Mouse (Mus musculus) midbrain, embryonic 16.5 days (tissue): ENCODE data around the gene Them7. TPM values are rescaled to one million over a fixed set of nuclear protein-coding genes. Genes with fewer than 3 reads are reported as not detected.

Source experiments
- ATAC-seq: fragments of 200-750 bp; cut with Nextera tagmentation; 2 replicates; pipeline ENCODE4 v1.8.0; 2017; ENCODE audit warnings: moderate TSS enrichment
- H3K27ac ChIP-seq: fragments of 300-500 bp; sonication (generic); 2 replicates; pipeline ENCODE4 v1.5.1; 2014; ENCODE audit warnings: mild to moderate bottlenecking, low read length, mixed read lengths
- H3K27me3 ChIP-seq: fragments of 300-500 bp; sonication (generic); 2 replicates; pipeline ENCODE4 v1.6.1; 2014; ENCODE audit warnings: low read depth, low read length, mixed read lengths; ENCODE audit not compliant: control insufficient read depth, insufficient read depth
- H3K36me3 ChIP-seq: fragments of 300-500 bp; sonication (generic); 2 replicates; pipeline ENCODE4 v1.6.1; 2014; ENCODE audit warnings: mild to moderate bottlenecking, low read length, moderate library complexity, mixed read lengths; ENCODE audit not compliant: control insufficient read depth, insufficient read depth
- H3K4me1 ChIP-seq: fragments of 300-500 bp; sonication (generic); 2 replicates; pipeline ENCODE4 v1.6.1; 2014; ENCODE audit warnings: mild to moderate bottlenecking, low read length, mixed read lengths; ENCODE audit not compliant: control insufficient read depth, insufficient read depth
- H3K4me2 ChIP-seq: fragments of 300-500 bp; sonication (generic); 2 replicates; pipeline ENCODE4 v1.6.1; 2014; ENCODE audit warnings: mild to moderate bottlenecking, low read length, mixed read lengths
- H3K4me3 ChIP-seq: fragments of 300-500 bp; sonication (generic); 2 replicates; pipeline ENCODE4 v1.5.1; 2014; ENCODE audit warnings: low read depth, mild to moderate bottlenecking, low read length, moderate library complexity, mixed read lengths
- H3K9ac ChIP-seq: fragments of 300-500 bp; sonication (generic); 2 replicates; pipeline ENCODE4 v1.6.1; 2014; ENCODE audit warnings: low read depth, low read length, mixed read lengths
- H3K9me3 ChIP-seq: fragments of 300-500 bp; sonication (generic); replicated peaks from 2 replicates; pipeline ENCODE4 v1.6.1; 2014; ENCODE audit warnings: mild to moderate bottlenecking, low read length, mixed read lengths; ENCODE audit not compliant: control insufficient read depth, poor library complexity, severe bottlenecking
- WGBS: fragments of 180-500 bp; shearing (Covaris S2); extraction: QIAGEN DNeasy Blood & Tissue Kit; methylation state at CpG from one replicate; pipeline ENCODE4 v1.1.7; 2014; 5-methylcytosine and 5-hydroxymethylcytosine counted together
- polyA plus RNA-seq: library from polyadenylated mRNA; unstranded; fragments of >200 nt; fragmentation: Nextera tagmentation; extraction: Ambion mirVana; gene quantifications from 2 replicates; pipeline ENCODE4 v1.2.1, GENCODE M21; 2015

Gene Them7
- polyA plus RNA-seq, 1 experiment from 2014 or later: not detected

- Histone ChIP-seq H3K27ac (no peak overlapping the region), H3K9me3 (no peaks in the 10 kb centered on the region), H3K9ac (no peak overlapping the region), H3K4me2 (no peak overlapping the region), H3K27me3 (peaks cover 18% of the 10 kb centered on the region), H3K36me3 (no peaks in the 10 kb centered on the region), H3K4me3 (no peak overlapping the region), H3K4me1 (peaks cover 3% of the 10 kb centered on the region; the same call in 1 of the 2 replicates)
- 87% methylated on average over 2 of the region's 2 CpGs for WGBS
- no peak for ATAC-seq
These were observed 4.3 kb downstream of the Them7 start for GRCm38 (mm10) chr2:105228416-105228815.

- Histone ChIP-seq H3K4me1 (no peaks in the 10 kb centered on the region), H3K9me3 (no peaks in the 10 kb centered on the region), H3K4me3 (no peak overlapping the region), H3K36me3 (no peaks in the 10 kb centered on the region), H3K27ac (no peak overlapping the region), H3K27me3 (peaks cover 10% of the 10 kb centered on the region), H3K4me2 (no peak overlapping the region), H3K9ac (no peak overlapping the region)
- peak; percentile 84 for ATAC-seq
- WGBS: 3% methylated on average over 1 of the region's 1 CpGs
These were observed 6.2 kb downstream of the Them7 start for GRCm38 (mm10) chr2:105230333-105230732.

GRCm38 (mm10) chr2:105232386-105232785 is 8.3 kb downstream of the Them7 start:
- H3K9me3 ChIP-seq: no peaks in the 10 kb centered on the region
- H3K4me2 ChIP-seq: no peak overlapping the region
- H3K9ac ChIP-seq: no peak overlapping the region
- no peak overlapping the region for H3K27ac ChIP-seq
- H3K4me1 ChIP-seq: no peaks in the 10 kb centered on the region
- no peak for ATAC-seq
- no peak overlapping the region for H3K4me3 ChIP-seq
- 76% methylated on average over 4 of the region's 4 CpGs for WGBS
- no peaks in the 10 kb centered on the region for H3K36me3 ChIP-seq
- no peaks in the 10 kb centered on the region; the same call in 1 of the 2 replicates for H3K27me3 ChIP-seq

- no peak for ATAC-seq
- WGBS: 81% methylated on average over 6 of the region's 6 CpGs
- Histone ChIP-seq H3K9ac (no peak overlapping the region), H3K9me3 (no peaks in the 10 kb centered on the region), H3K27ac (no peak overlapping the region), H3K4me2 (no peak overlapping the region), H3K36me3 (no peaks in the 10 kb centered on the region), H3K4me3 (no peak overlapping the region), H3K27me3 (no peaks in the 10 kb centered on the region; the same call in 1 of the 2 replicates), H3K4me1 (no peaks in the 10 kb centered on the region)
These were observed 10.2 kb downstream of the Them7 start for GRCm38 (mm10) chr2:105234278-105234677.

- Histone ChIP-seq H3K4me2 (no peak overlapping the region), H3K4me1 (no peaks in the 10 kb centered on the region), H3K9ac (no peak overlapping the region), H3K4me3 (no peak overlapping the region), H3K27ac (no peak overlapping the region), H3K36me3 (no peaks in the 10 kb centered on the region), H3K9me3 (no peaks in the 10 kb centered on the region), H3K27me3 (no peaks in the 10 kb centered on the region; the same call in 1 of the 2 replicates)
- 56% methylated on average over 12 of the region's 12 CpGs for WGBS
- no peak for ATAC-seq
These were observed 11.4 kb downstream of the Them7 start for GRCm38 (mm10) chr2:105235380-105236115.

- Histone ChIP-seq H3K36me3 (no peaks in the 10 kb centered on the region), H3K4me1 (no peaks in the 10 kb centered on the region), H3K27ac (no peak overlapping the region), H3K9ac (no peak overlapping the region), H3K9me3 (no peaks in the 10 kb centered on the region), H3K27me3 (no peaks in the 10 kb centered on the region), H3K4me2 (no peak overlapping the region), H3K4me3 (no peak overlapping the region)
- ATAC-seq: no peak
- 68% methylated on average over 7 of the region's 7 CpGs for WGBS
These were observed 13.3 kb downstream of the Them7 start for GRCm38 (mm10) chr2:105237424-105237823.

GRCm38 (mm10) chr2:105237841-105238240 is 13.7 kb downstream of the Them7 start:
- no peak for ATAC-seq
- Histone ChIP-seq H3K9me3 (no peaks in the 10 kb centered on the region), H3K27me3 (no peaks in the 10 kb centered on the region), H3K4me1 (no peaks in the 10 kb centered on the region), H3K27ac (no peak overlapping the region), H3K4me3 (no peak overlapping the region), H3K4me2 (no peak overlapping the region), H3K9ac (no peak overlapping the region), H3K36me3 (no peaks in the 10 kb centered on the region)
- 76% methylated on average over 2 of the region's 2 CpGs for WGBS

GRCm38 (mm10) chr2:105238775-105239174 is 14.7 kb downstream of the Them7 start:
- Histone ChIP-seq H3K36me3 (no peaks in the 10 kb centered on the region), H3K27ac (no peak overlapping the region), H3K27me3 (no peaks in the 10 kb centered on the region), H3K4me1 (no peaks in the 10 kb centered on the region), H3K9me3 (no peaks in the 10 kb centered on the region), H3K4me3 (no peak overlapping the region), H3K4me2 (no peak overlapping the region), H3K9ac (no peak overlapping the region)
- WGBS: 21% methylated on average over 3 of the region's 3 CpGs
- ATAC-seq: peak; percentile 62

GRCm38 (mm10) chr2:105240631-105241030 is 16.5 kb downstream of the Them7 start:
- no peak for ATAC-seq
- no peak overlapping the region for H3K9ac ChIP-seq
- no peak overlapping the region for H3K4me2 ChIP-seq
- H3K4me1 ChIP-seq: no peaks in the 10 kb centered on the region
- no peak overlapping the region for H3K4me3 ChIP-seq
- H3K27me3 ChIP-seq: no peaks in the 10 kb centered on the region
- no peaks in the 10 kb centered on the region for H3K9me3 ChIP-seq
- no peaks in the 10 kb centered on the region for H3K36me3 ChIP-seq
- H3K27ac ChIP-seq: no peak overlapping the region
- WGBS: 73% methylated on average over 1 of the region's 1 CpGs
